Mouse (Mus musculus): Measurements from ENCODE around the gene Rnf24. TPM values are rescaled to one million over a fixed set of nuclear protein-coding genes. Genes with fewer than 3 reads are reported as not detected.

The Rnf24 gene
- polyA plus RNA-seq, 1 experiment: 7.1 TPM

- Histone ChIP-seq H3K9ac (ENCODE audit: low read depth, poor library complexity, severe bottlenecking) (peak overlapping the region; percentile 63), H3K27me3 (ENCODE audit: control insufficient read depth, insufficient read depth, low read length, poor library complexity, severe bottlenecking) (no peaks in the 10 kb centered on the region), H3K4me1 (ENCODE audit: control insufficient read depth, insufficient read depth, low read length) (no peaks in the 10 kb centered on the region), H3K27ac (ENCODE audit: insufficient read depth, low read length) (no peak overlapping the region), H3K4me3 (ENCODE audit: low read depth, low read length) (peak overlapping the region; percentile 51), H3K9me3 (replicated peaks; ENCODE audit: control insufficient read depth, insufficient read depth, low read length, poor library complexity, severe bottlenecking) (no peaks in the 10 kb centered on the region), H3K36me3 (ENCODE audit: control insufficient read depth, insufficient read depth, low read length, poor library complexity, severe bottlenecking) (no peaks in the 10 kb centered on the region)
- no peak for TF ChIP-seq EP300 (IDR thresholded peaks at IDR 0.05; ENCODE audit: insufficient read depth, low read depth, low read length)
- no peak for TF ChIP-seq CTCF (IDR thresholded peaks at IDR 0.05; ENCODE audit: low read depth, low read length)
Observed at GRCm38 (mm10) chr2:131351968-131352746, 535 bp downstream of the Rnf24 start.

GRCm38 (mm10) chr2:131351471-131351870, 1.2 kb downstream of the Rnf24 start:
- H3K9ac ChIP-seq (ENCODE audit: low read depth, poor library complexity, severe bottlenecking): peak overlapping the region; percentile 63
- no peaks in the 10 kb centered on the region for H3K4me1 ChIP-seq (ENCODE audit: control insufficient read depth, insufficient read depth, low read length)
- H3K4me3 ChIP-seq (ENCODE audit: low read depth, low read length): no peak overlapping the region
- no peaks in the 10 kb centered on the region for H3K36me3 ChIP-seq (ENCODE audit: control insufficient read depth, insufficient read depth, low read length, poor library complexity, severe bottlenecking)
- no peaks in the 10 kb centered on the region for H3K27me3 ChIP-seq (ENCODE audit: control insufficient read depth, insufficient read depth, low read length, poor library complexity, severe bottlenecking)
- H3K9me3 ChIP-seq (replicated peaks; ENCODE audit: control insufficient read depth, insufficient read depth, low read length, poor library complexity, severe bottlenecking): no peaks in the 10 kb centered on the region
- H3K27ac ChIP-seq (ENCODE audit: insufficient read depth, low read length): no peak overlapping the region
- no peak for TF ChIP-seq POLR2A (IDR thresholded peaks at IDR 0.05; ENCODE audit: insufficient read depth, low read length)
- no peak for TF ChIP-seq CTCF (IDR thresholded peaks at IDR 0.05; ENCODE audit: low read depth, low read length)
- TF ChIP-seq EP300 (IDR thresholded peaks at IDR 0.05; ENCODE audit: insufficient read depth, low read depth, low read length): no peak

GRCm38 (mm10) chr2:131350301-131350700, 2.4 kb downstream of the Rnf24 start:
- Histone ChIP-seq H3K27me3 (ENCODE audit: control insufficient read depth, insufficient read depth, low read length, poor library complexity, severe bottlenecking) (no peaks in the 10 kb centered on the region), H3K9me3 (replicated peaks; ENCODE audit: control insufficient read depth, insufficient read depth, low read length, poor library complexity, severe bottlenecking) (no peaks in the 10 kb centered on the region), H3K27ac (ENCODE audit: insufficient read depth, low read length) (no peak overlapping the region), H3K4me1 (ENCODE audit: control insufficient read depth, insufficient read depth, low read length) (no peaks in the 10 kb centered on the region), H3K36me3 (ENCODE audit: control insufficient read depth, insufficient read depth, low read length, poor library complexity, severe bottlenecking) (no peaks in the 10 kb centered on the region), H3K9ac (ENCODE audit: low read depth, poor library complexity, severe bottlenecking) (no peak overlapping the region), H3K4me3 (ENCODE audit: low read depth, low read length) (no peak overlapping the region)
- TF ChIP-seq POLR2A (IDR thresholded peaks at IDR 0.05; ENCODE audit: insufficient read depth, low read length) (no peak), CTCF (IDR thresholded peaks at IDR 0.05; ENCODE audit: low read depth, low read length) (no peak), EP300 (IDR thresholded peaks at IDR 0.05; ENCODE audit: insufficient read depth, low read depth, low read length) (no peak)

GRCm38 (mm10) chr2:131345556-131345955, 7.1 kb downstream of the Rnf24 start:
- Histone ChIP-seq H3K36me3 (ENCODE audit: control insufficient read depth, insufficient read depth, low read length, poor library complexity, severe bottlenecking) (no peaks in the 10 kb centered on the region), H3K27ac (ENCODE audit: insufficient read depth, low read length) (no peak overlapping the region), H3K9me3 (replicated peaks; ENCODE audit: control insufficient read depth, insufficient read depth, low read length, poor library complexity, severe bottlenecking) (no peaks in the 10 kb centered on the region), H3K27me3 (ENCODE audit: control insufficient read depth, insufficient read depth, low read length, poor library complexity, severe bottlenecking) (no peaks in the 10 kb centered on the region), H3K9ac (ENCODE audit: low read depth, poor library complexity, severe bottlenecking) (no peak overlapping the region), H3K4me1 (ENCODE audit: control insufficient read depth, insufficient read depth, low read length) (no peaks in the 10 kb centered on the region), H3K4me3 (ENCODE audit: low read depth, low read length) (no peak overlapping the region)
- TF ChIP-seq EP300 (IDR thresholded peaks at IDR 0.05; ENCODE audit: insufficient read depth, low read depth, low read length) (no peak), POLR2A (IDR thresholded peaks at IDR 0.05; ENCODE audit: insufficient read depth, low read length) (no peak), CTCF (IDR thresholded peaks at IDR 0.05; ENCODE audit: low read depth, low read length) (no peak)

GRCm38 (mm10) chr2:131344449-131344848, 8.2 kb downstream of the Rnf24 start:
- H3K4me1 ChIP-seq (ENCODE audit: control insufficient read depth, insufficient read depth, low read length): no peaks in the 10 kb centered on the region
- no peak overlapping the region for H3K9ac ChIP-seq (ENCODE audit: low read depth, poor library complexity, severe bottlenecking)
- H3K4me3 ChIP-seq (ENCODE audit: low read depth, low read length): no peak overlapping the region

GRCm38 (mm10) chr2:131337602-131338001, 15.1 kb downstream of the Rnf24 start:
- Histone ChIP-seq H3K4me3 (ENCODE audit: low read depth, low read length) (no peak overlapping the region), H3K9me3 (replicated peaks; ENCODE audit: control insufficient read depth, insufficient read depth, low read length, poor library complexity, severe bottlenecking) (no peaks in the 10 kb centered on the region), H3K9ac (ENCODE audit: low read depth, poor library complexity, severe bottlenecking) (no peak overlapping the region), H3K4me1 (ENCODE audit: control insufficient read depth, insufficient read depth, low read length) (no peaks in the 10 kb centered on the region), H3K36me3 (ENCODE audit: control insufficient read depth, insufficient read depth, low read length, poor library complexity, severe bottlenecking) (no peaks in the 10 kb centered on the region), H3K27me3 (ENCODE audit: control insufficient read depth, insufficient read depth, low read length, poor library complexity, severe bottlenecking) (no peaks in the 10 kb centered on the region), H3K27ac (ENCODE audit: insufficient read depth, low read length) (no peak overlapping the region)
- TF ChIP-seq POLR2A (IDR thresholded peaks at IDR 0.05; ENCODE audit: insufficient read depth, low read length): no peak
- no peak for TF ChIP-seq CTCF (IDR thresholded peaks at IDR 0.05; ENCODE audit: low read depth, low read length)
- no peak for TF ChIP-seq EP300 (IDR thresholded peaks at IDR 0.05; ENCODE audit: insufficient read depth, low read depth, low read length)

More at GRCm38 (mm10) chr2:131344449-131344848, 8.2 kb downstream of the Rnf24 start:
- H3K27me3 ChIP-seq (ENCODE audit: control insufficient read depth, insufficient read depth, low read length, poor library complexity, severe bottlenecking): no peaks in the 10 kb centered on the region
- TF ChIP-seq POLR2A (IDR thresholded peaks at IDR 0.05; ENCODE audit: insufficient read depth, low read length) (no peak), EP300 (IDR thresholded peaks at IDR 0.05; ENCODE audit: insufficient read depth, low read depth, low read length) (no peak), CTCF (IDR thresholded peaks at IDR 0.05; ENCODE audit: low read depth, low read length) (no peak)
- H3K9me3 ChIP-seq (replicated peaks; ENCODE audit: control insufficient read depth, insufficient read depth, low read length, poor library complexity, severe bottlenecking): no peaks in the 10 kb centered on the region
- no peaks in the 10 kb centered on the region for H3K36me3 ChIP-seq (ENCODE audit: control insufficient read depth, insufficient read depth, low read length, poor library complexity, severe bottlenecking)
- no peak overlapping the region for H3K27ac ChIP-seq (ENCODE audit: insufficient read depth, low read length)

Measured in ES-Bruce4 (cell line).